Mouse (Mus musculus) neural tube, embryonic 13.5 days (tissue): ENCODE results near the gene Caln1. TPM values are rescaled to one million over a fixed set of nuclear protein-coding genes. Genes with fewer than 3 reads are reported as not detected.

Experiments
- ATAC-seq: fragments of 200-750 bp; cut with Nextera tagmentation; 2 replicates; pipeline ENCODE4 v1.8.0; 2017; ENCODE audit warnings: low read depth, mild to moderate bottlenecking, moderate TSS enrichment, moderate library complexity
- H3K27ac ChIP-seq: fragments of 300-500 bp; sonication (generic); replicated peaks from 2 replicates; pipeline ENCODE4 v1.5.1; 2015; ENCODE audit warnings: moderate library complexity, mild to moderate bottlenecking, inconsistent platforms
- H3K27me3 ChIP-seq: fragments of 300-500 bp; sonication (generic); 2 replicates; pipeline ENCODE4 v1.6.1; 2015; ENCODE audit warnings: mild to moderate bottlenecking, inconsistent platforms
- H3K36me3 ChIP-seq: fragments of 300-500 bp; sonication (generic); 2 replicates; pipeline ENCODE4 v1.6.1; 2015; ENCODE audit warnings: mild to moderate bottlenecking, inconsistent platforms
- H3K4me1 ChIP-seq: fragments of 300-500 bp; sonication (generic); replicated peaks from 2 replicates; pipeline ENCODE4 v1.6.1; 2015; ENCODE audit warnings: inconsistent platforms
- H3K4me2 ChIP-seq: fragments of 300-500 bp; sonication (generic); 2 replicates; pipeline ENCODE4 v1.6.1; 2015; ENCODE audit warnings: inconsistent platforms, mild to moderate bottlenecking, moderate library complexity
- H3K4me3 ChIP-seq: fragments of 300-500 bp; sonication (generic); 2 replicates; pipeline ENCODE4 v1.5.1; 2015; ENCODE audit warnings: mild to moderate bottlenecking, inconsistent platforms
- H3K9ac ChIP-seq: fragments of 300-500 bp; sonication (generic); 2 replicates; pipeline ENCODE4 v1.6.1; 2015; ENCODE audit warnings: moderate library complexity, mild to moderate bottlenecking, inconsistent platforms
- H3K9me3 ChIP-seq: fragments of 300-500 bp; sonication (generic); 2 replicates; pipeline ENCODE4 v1.6.1; 2016; ENCODE audit warnings: inconsistent platforms
- WGBS: fragments of 180-500 bp; shearing (Covaris S2); methylation state at CpG from one replicate; pipeline ENCODE4 v1.1.7; 2015; 5-methylcytosine and 5-hydroxymethylcytosine counted together
- polyA plus RNA-seq: library from polyadenylated mRNA; unstranded; fragments of >200 nt; fragmentation: Nextera tagmentation; extraction: Ambion mirVana; gene quantifications from 2 replicates; pipeline ENCODE4 v1.2.1, GENCODE M21; 2015

Caln1 gene
- polyA plus RNA-seq, 1 experiment from 2014 or later, result 10.5 TPM

DNA sequence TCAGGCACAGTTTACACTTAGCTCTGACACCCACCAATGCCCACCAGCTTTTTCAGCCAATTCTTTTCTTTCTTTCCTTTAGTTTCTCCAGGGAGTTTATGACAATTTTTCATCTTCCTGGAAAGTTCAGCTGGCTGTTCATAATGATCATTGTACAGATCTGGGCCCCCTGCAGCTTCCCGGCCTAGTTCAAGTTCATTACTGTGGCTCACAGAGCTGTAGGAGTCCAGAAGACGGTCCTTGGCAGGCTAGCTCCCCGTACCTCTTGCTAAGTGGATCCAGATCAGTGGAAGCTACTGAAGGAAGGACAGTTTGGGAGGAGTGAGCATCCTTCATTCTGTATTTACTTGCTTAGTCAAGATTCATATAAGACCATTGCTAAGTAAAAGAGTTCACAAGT, 288.9 kb downstream of the Caln1 start:
- H3K4me1 ChIP-seq, result no peaks in the 10 kb centered on the region
- H3K27ac ChIP-seq, result no peak overlapping the region
- H3K9ac ChIP-seq, result no peak overlapping the region
- H3K27me3 ChIP-seq, result no peaks in the 10 kb centered on the region
- no peaks in the 10 kb centered on the region for H3K36me3 ChIP-seq
- WGBS, result 80% methylated on average over 3 of the region's 3 CpGs
- no peaks in the 10 kb centered on the region for H3K9me3 ChIP-seq
- H3K4me2 ChIP-seq, result no peak overlapping the region
- no peak for ATAC-seq
- no peak overlapping the region for H3K4me3 ChIP-seq

DNA sequence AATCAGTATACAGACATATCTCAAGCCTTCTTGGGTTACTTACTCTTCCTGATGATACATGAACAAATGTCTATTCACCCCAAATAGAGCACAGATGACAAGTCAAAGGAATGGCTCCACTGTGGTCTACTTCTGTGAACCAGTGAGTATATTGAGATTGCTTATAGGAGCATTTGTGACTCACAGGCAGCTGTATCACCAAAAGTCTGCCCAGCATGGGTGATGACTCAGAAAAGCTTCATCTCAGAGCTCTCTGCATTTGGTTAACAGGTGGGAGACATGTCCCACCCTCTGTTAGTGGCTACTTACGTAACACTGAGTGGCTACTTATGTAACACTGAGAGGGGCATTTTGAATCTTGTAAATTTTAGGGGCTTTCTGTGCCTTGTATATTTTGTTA, 296.8 kb downstream of the Caln1 start:
- H3K27ac ChIP-seq, result no peak overlapping the region
- no peaks in the 10 kb centered on the region for H3K4me1 ChIP-seq
- no peak overlapping the region for H3K4me2 ChIP-seq
- no peaks in the 10 kb centered on the region for H3K36me3 ChIP-seq
- H3K9me3 ChIP-seq, result no peaks in the 10 kb centered on the region
- no peak overlapping the region for H3K4me3 ChIP-seq
- no peak overlapping the region for H3K9ac ChIP-seq
- no peak for ATAC-seq
- H3K27me3 ChIP-seq, result no peaks in the 10 kb centered on the region
- WGBS, result 95% methylated on average over 1 of the region's 1 CpGs

DNA sequence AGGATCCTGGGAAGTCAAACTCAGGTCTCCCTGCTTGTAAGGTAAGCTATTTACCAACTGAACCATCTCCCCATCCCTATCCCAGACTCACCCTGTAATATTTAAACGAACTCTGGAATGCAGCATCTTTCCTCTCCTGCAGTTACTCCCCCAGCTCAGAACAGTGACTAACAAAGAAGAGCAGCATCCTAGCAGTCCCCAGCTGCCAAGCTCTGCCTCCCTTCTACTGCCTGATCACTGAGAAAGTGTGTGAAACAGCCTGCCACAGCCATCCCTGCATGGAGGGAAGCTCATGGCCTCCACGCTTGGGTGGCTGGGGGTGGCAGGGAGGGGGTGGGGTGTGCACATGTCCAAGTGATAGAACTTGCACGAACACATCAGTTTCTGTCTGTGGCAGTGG, 303.3 kb downstream of the Caln1 start:
- Histone ChIP-seq H3K4me2 (no peak overlapping the region), H3K27me3 (no peaks in the 10 kb centered on the region), H3K27ac (no peak overlapping the region), H3K9ac (no peak overlapping the region), H3K9me3 (no peaks in the 10 kb centered on the region; the same call in 1 of the 2 replicates), H3K4me1 (no peaks in the 10 kb centered on the region), H3K4me3 (no peak overlapping the region), H3K36me3 (no peaks in the 10 kb centered on the region)
- 49% methylated on average over 3 of the region's 3 CpGs for WGBS
- ATAC-seq, result no peak

DNA sequence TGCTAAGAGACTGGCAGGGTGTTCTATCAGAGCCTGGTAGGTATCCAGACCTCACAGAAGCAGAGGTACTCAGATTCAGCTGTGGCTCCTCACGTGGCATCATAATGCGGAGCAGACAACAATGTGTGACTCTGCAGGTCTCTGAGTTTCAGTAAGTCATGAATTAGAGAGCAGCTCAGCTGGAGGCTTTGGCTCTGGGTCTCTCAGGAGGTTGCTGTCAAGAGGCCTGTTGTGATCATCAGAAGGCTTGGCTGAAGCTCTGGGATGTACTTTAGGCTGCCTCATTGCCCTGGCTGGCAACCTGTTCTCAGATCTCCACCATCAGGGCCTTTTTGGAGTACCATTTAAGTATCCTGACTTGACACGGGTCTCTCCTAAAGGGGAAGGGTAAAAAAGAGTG, 303.8 kb downstream of the Caln1 start:
- 68% methylated on average over 3 of the region's 3 CpGs for WGBS
- no peaks in the 10 kb centered on the region for H3K27me3 ChIP-seq
- no peaks in the 10 kb centered on the region for H3K4me1 ChIP-seq
- H3K4me2 ChIP-seq, result no peak overlapping the region
- no peak for ATAC-seq
- no peak overlapping the region for H3K27ac ChIP-seq
- no peaks in the 10 kb centered on the region for H3K36me3 ChIP-seq
- no peaks in the 10 kb centered on the region; the same call in 1 of the 2 replicates for H3K9me3 ChIP-seq
- no peak overlapping the region for H3K4me3 ChIP-seq
- H3K9ac ChIP-seq, result no peak overlapping the region

DNA sequence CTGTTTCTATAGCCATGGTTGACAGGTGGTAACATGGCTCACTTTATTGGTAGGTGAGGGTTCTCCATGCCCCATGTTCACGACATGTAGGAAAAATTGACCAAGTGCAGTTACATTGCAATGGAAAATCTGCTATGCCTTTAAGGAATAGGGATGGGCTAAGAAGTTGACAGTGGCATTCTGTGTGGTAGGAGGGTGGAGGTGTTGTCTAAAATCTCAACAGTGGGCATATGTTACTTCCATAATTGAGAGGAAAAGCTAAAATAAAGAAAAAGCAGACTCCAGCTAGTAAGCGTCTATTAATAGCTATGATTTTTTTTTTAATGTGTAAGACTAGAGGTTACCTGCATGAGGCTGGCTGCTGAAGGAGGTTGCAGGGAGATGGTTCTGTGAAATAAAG, 308.6 kb downstream of the Caln1 start:
- Histone ChIP-seq H3K4me3 (no peak overlapping the region), H3K4me1 (no peaks in the 10 kb centered on the region), H3K27me3 (no peaks in the 10 kb centered on the region), H3K27ac (no peak overlapping the region), H3K9me3 (no peaks in the 10 kb centered on the region), H3K9ac (no peak overlapping the region), H3K36me3 (no peaks in the 10 kb centered on the region), H3K4me2 (no peak overlapping the region)
- 92% methylated on average over 2 of the region's 2 CpGs for WGBS
- ATAC-seq, result no peak

DNA sequence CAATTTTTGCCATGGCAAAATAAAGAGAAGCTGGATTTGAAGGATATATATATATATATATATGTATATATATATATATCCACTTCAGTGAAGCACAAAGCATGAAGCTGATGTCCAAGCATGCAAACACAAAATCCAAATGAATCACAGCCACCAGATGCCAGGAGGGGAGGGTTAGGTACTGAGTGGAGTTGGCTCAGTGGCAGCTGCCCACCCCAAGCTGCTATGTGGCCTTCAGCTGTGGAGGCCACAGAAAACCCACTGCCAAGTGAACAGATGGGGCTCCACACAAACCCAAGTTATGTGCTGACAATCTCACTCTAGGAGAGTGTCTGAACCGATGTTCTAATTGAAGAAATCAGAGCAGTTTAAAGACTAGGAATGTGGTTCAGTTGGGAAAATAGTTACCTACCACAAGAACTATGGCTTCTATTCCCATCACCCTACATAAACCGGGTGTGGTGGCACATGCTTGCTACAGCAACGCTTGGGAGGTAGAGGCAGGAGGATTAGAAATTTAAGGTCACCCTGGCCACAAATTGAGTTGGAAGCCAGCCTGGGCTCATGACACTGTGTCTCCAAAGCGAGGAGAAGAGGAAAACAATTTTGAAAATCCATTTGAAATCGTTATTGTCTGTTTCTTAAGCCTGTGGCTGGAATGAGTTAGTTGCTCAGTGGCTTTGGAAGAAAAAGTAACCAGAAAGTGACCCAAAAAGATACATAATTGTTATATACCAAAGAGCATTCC, 316.8 kb downstream of the Caln1 start:
- no peaks in the 10 kb centered on the region for H3K36me3 ChIP-seq
- no peak overlapping the region for H3K4me2 ChIP-seq
- no peaks in the 10 kb centered on the region for H3K27me3 ChIP-seq
- H3K27ac ChIP-seq, result no peak overlapping the region
- ATAC-seq, result no peak
- no peaks in the 10 kb centered on the region for H3K9me3 ChIP-seq
- 82% methylated on average over 5 of the region's 5 CpGs for WGBS
- H3K4me3 ChIP-seq, result no peak overlapping the region
- H3K4me1 ChIP-seq, result no peaks in the 10 kb centered on the region
- no peak overlapping the region for H3K9ac ChIP-seq

DNA sequence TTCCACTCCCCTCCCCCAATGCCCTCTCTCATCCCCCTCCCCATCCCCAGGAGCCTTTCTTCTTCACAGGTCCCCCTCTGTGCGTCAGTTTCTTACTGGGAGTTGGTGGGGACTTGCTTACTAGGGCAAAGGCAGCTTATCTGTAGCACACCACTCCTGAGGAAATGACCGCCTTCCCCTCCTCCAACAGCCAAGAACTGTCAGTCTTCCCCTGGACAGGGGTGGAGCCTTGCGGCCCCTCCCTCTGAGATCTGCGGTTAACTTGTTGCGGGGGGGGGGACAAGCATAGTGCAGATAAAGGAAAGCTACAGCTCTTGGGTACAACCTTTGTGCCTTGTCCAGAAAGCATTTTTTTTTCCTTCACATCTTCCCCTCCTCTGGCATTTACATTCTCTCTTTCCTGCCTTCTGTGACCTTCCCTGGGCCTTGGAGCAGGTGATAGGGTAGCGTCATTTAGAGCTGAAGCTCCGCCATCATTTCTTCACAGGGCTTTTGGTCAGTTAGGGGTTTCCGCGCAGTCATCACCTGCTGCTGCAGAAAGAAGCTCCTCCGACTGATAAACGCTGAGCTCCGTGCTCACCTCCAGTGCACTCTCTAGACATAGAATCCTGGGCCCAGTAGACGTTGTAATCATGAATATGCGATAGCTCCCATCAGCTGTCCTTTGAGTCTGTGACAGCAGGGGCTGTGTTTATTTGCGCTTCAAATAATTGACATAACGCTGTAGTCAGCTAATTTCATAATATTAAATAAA, 319.3 kb downstream of the Caln1 start:
- no peak for ATAC-seq
- Histone ChIP-seq H3K9ac (no peak overlapping the region), H3K27me3 (no peaks in the 10 kb centered on the region), H3K9me3 (no peaks in the 10 kb centered on the region), H3K4me2 (no peak overlapping the region), H3K4me3 (no peak overlapping the region), H3K27ac (no peak overlapping the region), H3K4me1 (no peaks in the 10 kb centered on the region), H3K36me3 (no peaks in the 10 kb centered on the region)
- 52% methylated on average over 16 of the region's 16 CpGs for WGBS

DNA sequence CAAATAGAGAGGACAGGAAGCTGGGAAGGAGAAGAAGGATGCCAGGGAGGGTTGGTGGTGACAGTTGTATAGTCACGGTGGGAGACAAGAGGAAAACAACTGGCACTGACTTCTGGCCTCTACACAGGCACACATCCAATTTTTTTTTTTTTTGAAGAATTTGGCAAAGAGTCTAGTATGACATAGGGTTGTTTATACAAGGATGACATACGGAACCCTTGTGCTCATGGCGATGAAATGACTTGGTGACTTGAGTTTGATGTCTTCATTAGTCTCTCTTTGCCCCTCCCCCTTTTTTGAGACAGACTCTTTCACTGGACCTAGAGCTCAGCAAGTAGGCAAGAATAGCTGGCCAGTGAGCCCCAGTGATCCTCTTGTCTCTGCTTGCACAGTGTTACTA, 322.1 kb downstream of the Caln1 start:
- H3K4me2 ChIP-seq, result no peak overlapping the region
- ATAC-seq, result no peak
- no peaks in the 10 kb centered on the region for H3K27me3 ChIP-seq
- no peak overlapping the region for H3K9ac ChIP-seq
- no peaks in the 10 kb centered on the region for H3K36me3 ChIP-seq
- no peaks in the 10 kb centered on the region for H3K9me3 ChIP-seq
- H3K4me3 ChIP-seq, result no peak overlapping the region
- H3K4me1 ChIP-seq, result no peaks in the 10 kb centered on the region
- H3K27ac ChIP-seq, result no peak overlapping the region
- 87% methylated on average over 3 of the region's 3 CpGs for WGBS

DNA sequence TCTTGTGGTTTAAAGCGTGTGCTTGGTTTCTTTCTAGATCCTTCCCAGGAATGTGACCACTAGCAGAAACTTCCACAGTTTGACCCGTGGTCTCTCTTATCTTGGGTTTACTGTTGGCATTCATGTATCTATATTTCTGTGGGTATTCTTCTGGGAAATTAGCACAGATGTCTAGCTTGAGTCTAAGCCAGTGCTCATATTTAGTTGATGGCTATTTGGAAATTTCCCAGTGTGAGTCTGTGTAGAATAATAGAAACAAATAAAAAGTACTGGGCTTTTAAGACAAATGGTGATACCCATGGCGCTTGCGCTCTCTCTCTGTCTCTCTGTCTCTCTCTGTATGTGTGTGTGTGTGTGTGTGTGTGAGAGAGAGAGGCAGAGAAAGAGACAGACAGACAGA, 330.2 kb downstream of the Caln1 start:
- H3K27ac ChIP-seq, result no peak overlapping the region
- H3K4me1 ChIP-seq, result 0 out of 2 replicates have a peak, but pooled peaks cover 3% of the 10 kb centered on the region
- H3K4me2 ChIP-seq, result no peak overlapping the region
- H3K36me3 ChIP-seq, result no peaks in the 10 kb centered on the region
- no peaks in the 10 kb centered on the region for H3K9me3 ChIP-seq
- 94% methylated on average over 4 of the region's 4 CpGs for WGBS
- no peak overlapping the region for H3K9ac ChIP-seq
- H3K4me3 ChIP-seq, result no peak overlapping the region
- no peaks in the 10 kb centered on the region for H3K27me3 ChIP-seq
- no peak for ATAC-seq

DNA sequence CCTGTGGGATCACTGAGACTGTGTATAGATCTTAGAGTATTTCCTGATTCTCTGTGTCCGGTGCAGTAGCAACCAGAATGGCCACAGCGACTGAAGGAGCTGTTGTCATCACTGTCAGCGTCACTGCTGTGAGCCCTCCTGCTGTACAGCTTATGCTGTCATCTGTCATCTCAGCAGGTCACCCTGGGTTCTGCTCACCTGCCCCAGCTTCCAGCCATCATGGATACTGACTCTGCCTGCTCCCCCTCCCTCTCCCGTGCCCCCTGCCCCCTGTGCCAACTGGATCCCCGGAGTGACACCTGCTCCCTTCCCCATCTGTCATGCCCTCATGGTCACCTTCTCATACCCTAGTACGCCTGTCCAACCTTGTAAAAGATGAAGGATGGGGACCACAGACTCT, 332.5 kb downstream of the Caln1 start:
- Histone ChIP-seq H3K4me1 (0 out of 2 replicates have a peak, but pooled peaks cover 3% of the 10 kb centered on the region), H3K4me3 (no peak overlapping the region), H3K9ac (no peak overlapping the region), H3K4me2 (no peak overlapping the region), H3K9me3 (no peaks in the 10 kb centered on the region), H3K27me3 (no peaks in the 10 kb centered on the region), H3K27ac (no peak overlapping the region), H3K36me3 (no peaks in the 10 kb centered on the region)
- no peak for ATAC-seq
- whole genome bisulfite sequencing, result 66% methylated on average over 6 of the region's 6 CpGs

DNA sequence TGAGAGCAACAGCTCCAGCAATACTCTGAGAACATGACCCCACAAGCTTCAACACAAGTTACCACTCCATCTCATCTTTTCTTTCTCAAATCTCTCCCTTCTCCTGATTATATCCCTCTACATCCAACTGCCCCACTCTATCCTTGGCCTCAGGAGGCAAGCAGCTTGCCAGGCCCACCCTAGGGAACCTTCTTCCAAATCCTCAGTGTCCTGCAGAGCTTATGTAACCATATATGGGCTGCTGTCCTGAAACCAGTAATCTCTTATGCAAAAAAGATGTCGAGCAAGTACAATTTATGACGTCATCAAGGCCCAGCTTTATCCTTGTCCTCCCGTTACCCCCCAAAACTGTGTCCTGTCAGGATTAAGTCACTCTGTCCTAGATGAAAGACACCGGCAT, 333.1 kb downstream of the Caln1 start:
- H3K9ac ChIP-seq, result no peak overlapping the region
- H3K4me2 ChIP-seq, result no peak overlapping the region
- 0 out of 2 replicates have a peak, but pooled peaks cover 3% of the 10 kb centered on the region for H3K4me1 ChIP-seq
- no peak overlapping the region for H3K4me3 ChIP-seq
- H3K27ac ChIP-seq, result no peak overlapping the region
- no peaks in the 10 kb centered on the region for H3K36me3 ChIP-seq
- no peaks in the 10 kb centered on the region for H3K27me3 ChIP-seq
- 70% methylated on average over 4 of the region's 4 CpGs for WGBS
- H3K9me3 ChIP-seq, result no peaks in the 10 kb centered on the region
- no peak for ATAC-seq

DNA sequence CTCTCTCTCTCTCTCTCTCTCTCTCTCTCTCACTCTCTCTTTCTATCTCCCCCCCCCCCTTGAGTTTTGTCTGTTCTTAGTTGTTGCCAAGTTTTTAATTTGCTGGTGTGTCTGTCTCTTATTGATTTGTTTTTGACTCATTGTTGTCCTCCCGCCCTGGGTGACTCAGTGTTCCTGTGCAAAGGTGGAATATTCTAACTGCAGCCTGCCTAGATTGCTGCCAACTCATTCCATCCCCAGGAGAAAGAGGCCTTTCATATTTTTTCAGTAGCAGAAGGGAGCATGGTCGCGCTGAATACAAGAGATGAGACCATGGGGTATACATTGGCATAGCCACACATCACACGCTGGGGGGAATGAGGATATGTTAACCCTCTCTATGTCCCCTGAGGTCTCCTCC, 335.6 kb downstream of the Caln1 start:
- no peak for ATAC-seq
- Histone ChIP-seq H3K4me1 (0 out of 2 replicates have a peak, but pooled peaks cover 3% of the 10 kb centered on the region), H3K4me3 (no peak overlapping the region), H3K4me2 (no peak overlapping the region), H3K9ac (no peak overlapping the region), H3K27ac (no peak overlapping the region), H3K9me3 (no peaks in the 10 kb centered on the region), H3K27me3 (no peaks in the 10 kb centered on the region), H3K36me3 (no peaks in the 10 kb centered on the region)
- 76% methylated on average over 4 of the region's 4 CpGs for WGBS
